Mouse (Mus musculus): Measurements from ENCODE around the gene Tmem108.

Gene Tmem108

DNA sequence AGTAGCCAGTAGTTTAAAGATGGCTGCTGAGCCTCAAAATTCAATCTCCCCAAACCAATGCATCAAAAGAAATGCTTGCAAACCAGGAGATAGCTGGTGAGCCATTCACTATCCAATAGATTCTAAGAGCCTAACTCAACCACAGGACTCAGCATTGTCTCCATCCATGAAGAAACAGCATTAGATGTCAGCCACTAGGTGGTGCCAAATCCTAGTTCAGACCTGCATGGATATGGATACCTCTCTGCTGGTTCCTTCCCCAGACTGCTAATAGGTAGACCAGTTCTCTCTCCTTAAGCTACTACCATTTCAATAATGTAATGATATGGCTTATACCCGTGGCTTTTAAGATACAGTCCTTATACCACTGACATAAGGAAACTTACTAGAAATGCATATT is 137.0 kb downstream of the Tmem108 start:
- peak; percentile 85 for DNase-seq

DNA sequence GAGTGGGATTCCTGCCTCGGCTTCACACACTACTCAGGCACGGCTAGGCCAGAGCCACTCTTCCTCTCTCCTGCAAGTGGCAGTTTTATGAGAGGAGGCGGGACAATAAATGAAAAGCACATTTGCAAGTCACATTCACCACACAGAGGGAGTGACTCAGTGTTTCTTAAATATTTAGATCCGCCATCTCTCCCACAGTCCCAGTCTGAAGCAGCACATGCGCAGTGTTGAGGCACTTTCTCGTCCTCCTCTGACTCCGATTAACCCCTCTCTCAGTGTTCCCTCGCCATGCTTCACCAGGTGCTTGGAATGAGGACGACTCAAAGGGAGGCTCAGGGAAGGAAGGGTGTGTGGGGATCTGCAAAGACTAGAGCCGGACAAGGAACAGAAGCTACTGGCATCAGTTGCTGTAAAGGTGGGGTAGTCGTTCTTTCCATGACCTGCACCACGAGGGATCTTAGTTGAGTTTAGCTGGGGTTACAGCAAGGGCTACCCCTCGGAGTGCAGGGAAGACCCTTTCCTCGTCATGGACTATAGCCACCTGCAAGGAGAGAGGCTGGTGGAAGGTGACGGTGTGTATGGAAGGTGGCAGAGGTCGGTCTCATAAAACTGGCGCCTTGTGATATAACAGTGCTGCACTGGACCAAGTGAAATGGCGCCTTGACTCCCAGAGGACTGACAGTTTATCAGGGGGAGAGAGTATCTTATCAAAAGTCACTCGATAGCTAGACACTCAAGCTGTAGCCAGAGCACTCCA is 137.9 kb downstream of the Tmem108 start:
- peak; percentile 72 for DNase-seq

DNA sequence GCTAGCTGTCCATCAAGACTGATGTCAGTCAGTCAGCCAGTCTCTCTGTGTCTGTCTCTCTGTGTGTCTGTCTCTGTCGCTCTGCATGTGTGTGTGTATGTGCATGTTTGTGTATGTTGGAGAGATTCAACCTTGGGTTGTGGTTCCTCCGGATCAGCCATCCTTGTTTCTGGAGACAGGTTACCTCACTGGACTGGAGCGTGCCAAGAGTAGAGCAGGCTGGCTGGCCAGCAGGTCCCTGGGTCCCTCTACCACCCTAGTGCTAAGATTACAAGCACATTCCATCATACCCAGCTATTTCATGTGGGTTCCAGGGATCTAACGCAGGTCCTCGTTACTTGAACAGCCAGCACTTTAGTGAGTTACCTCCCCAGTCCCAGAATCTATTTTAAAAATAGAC is 138.6 kb downstream of the Tmem108 start:
- no peak for DNase-seq

DNA sequence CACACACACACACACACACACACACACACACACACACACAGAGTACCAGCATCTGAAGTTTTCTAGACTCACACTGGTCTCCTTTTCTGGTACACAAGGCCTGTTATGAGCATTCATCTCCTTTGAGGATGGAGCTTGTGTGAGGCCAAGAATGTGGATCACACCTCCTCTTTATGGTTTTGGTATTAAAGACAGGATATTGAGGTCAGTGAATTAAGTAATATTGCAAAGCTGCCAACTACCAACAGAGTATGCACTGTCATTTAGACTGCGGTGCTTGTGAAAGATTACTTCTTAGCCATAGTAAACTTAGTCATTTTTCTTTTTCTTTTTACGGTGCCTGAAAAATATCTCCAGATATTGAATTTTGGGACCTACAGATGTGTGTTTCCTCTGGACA is 139.8 kb downstream of the Tmem108 start:
- DNase-seq: no peak

DNA sequence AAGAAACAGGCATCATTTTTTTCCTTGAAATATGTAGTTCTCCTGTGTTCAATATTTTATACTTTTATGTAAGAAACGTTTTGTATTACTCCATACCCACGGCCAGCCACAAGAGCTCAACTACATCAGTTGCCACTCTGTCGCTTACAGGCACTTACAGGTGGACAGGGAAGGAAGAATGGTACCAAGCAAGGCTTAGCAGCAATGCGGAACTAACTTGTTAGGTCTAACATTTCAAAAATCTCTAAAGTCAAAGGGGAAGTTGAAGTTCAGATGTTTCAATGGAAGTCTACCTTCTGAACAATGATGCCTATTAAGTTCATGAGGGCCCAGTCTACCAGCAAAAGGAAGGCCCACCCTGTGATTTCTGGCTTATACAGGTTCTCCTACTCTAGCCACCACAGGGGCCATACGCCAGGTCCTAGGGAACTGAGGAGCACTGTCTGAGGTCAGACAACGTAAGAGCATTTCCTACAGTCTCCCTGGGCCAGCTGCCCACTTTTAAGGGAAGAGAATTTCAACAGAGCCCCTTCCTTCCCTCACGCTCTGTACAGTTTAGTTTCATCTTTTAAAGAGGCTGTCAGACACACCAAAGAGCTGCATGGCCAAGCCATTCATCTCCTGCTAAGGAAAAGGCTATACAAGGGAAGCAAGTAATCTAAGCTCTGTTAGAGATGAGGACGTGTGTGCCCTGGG is 141.0 kb downstream of the Tmem108 start:
- DNase-seq: no peak

DNA sequence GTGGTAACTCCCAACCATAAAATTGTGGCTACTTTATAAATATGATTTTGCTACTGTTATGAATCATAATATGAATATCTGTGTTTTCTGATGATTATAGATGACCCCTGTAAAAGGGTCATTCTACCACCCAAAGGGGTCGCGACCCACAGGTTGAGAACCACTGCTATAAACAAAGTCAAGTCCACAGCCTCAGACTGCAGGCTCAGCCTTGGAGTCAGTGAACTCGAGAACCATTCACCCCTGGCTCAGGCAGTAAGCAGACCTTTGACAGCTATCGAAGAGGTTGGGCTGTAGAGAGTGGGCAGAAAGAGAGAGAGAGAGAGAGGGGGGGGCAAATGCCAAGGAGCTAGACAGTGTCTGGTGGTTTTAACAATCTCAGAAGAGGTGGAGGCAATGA is 147.4 kb downstream of the Tmem108 start:
- DNase-seq: no peak

DNA sequence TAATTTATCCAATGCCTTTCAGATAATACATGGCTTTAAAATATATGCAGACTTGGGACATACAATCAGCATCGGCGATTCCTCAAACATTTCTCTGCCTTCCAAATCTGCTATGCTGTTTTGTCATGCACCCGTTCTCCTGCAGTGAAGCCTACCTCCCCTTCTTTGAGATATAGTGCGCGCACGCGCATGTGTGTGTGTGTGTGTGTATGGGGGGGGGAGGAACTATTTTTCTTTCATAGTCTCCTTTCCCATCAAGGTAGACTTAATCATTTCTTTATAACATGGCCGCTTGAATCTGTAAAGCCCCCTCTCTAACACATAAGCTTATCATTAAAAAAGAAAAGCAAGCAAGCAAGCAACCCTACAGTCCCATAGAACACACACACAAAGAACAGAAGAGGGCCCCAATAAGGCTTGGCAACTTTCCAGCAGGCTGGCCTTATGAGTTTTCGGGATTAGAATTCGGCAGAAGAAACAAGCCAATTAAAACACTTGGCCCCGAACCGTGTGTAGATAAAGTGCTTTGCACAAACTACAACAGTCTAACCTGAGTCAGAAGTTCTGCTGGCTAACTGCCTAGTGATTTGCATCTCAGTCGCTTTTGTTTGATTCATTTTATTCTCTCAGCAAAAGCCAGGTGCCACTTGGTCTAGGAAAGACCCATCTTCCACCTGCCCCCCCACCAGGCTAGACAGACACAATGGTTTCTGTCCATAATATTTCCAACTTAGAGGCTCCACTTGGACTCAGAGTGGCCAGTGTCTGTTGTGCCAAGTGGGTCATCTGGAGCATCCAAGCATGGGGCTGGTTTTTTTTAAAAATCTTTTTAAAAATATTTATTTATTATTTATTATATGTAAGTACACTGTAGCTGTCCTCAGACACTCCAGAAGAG is 153.2 kb downstream of the Tmem108 start:
- DNase-seq: no peak

GRCm38 (mm10) chr9:103606056-103606455 is 155.6 kb downstream of the Tmem108 start:
- no peak for DNase-seq

GRCm38 (mm10) chr9:103603792-103604191 is 157.8 kb downstream of the Tmem108 start:
- no peak for DNase-seq

DNA sequence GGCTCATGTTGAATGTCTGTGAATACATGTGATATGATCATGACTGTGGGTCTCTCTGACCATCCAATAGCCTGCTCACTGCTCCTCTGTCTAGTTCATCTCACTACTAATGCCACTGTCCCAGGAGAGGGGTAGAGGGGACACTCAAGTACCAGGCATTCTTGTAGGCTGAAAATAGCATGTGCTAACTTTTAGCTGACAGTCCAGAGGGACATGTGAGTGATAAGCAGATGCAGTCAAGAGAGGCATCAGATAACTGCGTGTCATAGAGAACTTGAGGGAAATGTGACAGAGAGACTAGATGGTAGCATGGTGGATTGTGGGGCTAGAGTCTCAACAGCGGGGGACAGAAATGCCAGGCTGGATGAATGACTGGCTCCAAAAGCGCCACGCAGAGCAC is 159.8 kb downstream of the Tmem108 start:
- no peak for DNase-seq

DNA sequence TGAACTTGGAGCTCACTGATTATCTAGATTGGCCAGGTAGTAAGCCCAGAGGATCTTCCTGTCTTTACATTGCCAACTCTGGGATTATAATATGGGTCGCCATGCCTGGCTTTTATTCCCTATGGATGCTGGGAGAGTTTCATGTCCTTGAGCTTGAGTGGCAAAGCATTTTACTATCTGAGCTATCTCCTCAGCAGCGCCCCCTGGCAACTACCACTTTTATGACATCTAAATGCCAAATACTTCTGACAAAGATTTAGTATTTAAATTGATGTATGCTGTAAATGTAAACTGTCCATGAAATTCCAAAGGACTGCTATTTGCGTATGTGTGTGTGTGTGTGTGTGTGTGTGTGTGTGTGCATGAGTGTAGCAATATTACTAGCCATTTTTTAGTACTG is 160.8 kb downstream of the Tmem108 start:
- no peak for DNase-seq

DNA sequence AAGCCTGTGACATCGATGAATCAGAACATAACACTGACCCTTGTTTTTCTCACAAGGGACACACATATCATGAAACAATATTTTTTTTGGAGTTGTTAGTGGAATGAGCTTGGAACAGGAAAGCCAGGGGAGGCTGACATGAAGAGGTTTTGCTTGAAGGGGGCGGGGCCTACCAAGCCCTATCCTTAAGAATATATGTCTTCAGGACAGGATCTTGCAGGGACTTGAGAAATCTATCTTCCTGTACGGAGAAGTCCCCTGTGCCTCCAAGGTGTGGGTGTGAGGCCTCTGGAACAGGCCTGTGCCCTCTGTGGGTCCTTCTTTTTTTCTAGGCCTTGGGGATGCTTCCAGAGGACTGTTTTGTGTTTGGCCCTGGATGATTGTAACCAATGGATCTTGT is 161.7 kb downstream of the Tmem108 start:
- DNase-seq: no peak

GRCm38 (mm10) chr9:103597861-103598260 is 163.8 kb downstream of the Tmem108 start:
- DNase-seq: no peak

DNA sequence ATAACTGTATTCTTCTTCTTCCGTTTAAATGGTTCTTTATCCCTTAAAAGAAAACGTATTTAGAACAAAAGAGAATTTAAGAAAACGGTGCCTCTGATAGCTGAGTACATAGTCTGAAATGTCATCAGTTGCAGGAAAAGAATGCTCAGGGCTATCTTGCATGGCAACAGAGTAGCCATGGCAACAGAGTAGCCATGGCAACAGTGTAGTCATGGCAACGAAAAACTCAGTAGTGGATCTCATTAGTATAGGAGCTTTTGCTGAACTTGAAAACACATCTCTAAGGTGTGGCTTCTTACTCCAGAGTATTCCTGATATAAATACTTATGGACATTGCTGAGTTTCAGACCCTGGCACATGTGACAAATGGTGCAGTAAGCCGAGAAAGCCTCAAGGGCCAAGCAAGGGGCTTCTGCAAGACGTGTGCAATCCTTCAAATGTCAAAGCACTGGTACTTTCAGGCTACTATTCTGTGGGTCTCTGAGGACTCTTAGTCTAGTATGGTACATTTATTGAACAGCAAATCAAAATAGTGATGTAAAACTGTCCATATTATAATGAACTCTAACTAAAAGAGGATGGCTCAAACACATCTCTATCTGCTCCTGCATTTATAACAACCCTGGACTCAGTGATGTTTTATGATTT is 166.3 kb downstream of the Tmem108 start:
- peak; percentile 25 for DNase-seq

DNA sequence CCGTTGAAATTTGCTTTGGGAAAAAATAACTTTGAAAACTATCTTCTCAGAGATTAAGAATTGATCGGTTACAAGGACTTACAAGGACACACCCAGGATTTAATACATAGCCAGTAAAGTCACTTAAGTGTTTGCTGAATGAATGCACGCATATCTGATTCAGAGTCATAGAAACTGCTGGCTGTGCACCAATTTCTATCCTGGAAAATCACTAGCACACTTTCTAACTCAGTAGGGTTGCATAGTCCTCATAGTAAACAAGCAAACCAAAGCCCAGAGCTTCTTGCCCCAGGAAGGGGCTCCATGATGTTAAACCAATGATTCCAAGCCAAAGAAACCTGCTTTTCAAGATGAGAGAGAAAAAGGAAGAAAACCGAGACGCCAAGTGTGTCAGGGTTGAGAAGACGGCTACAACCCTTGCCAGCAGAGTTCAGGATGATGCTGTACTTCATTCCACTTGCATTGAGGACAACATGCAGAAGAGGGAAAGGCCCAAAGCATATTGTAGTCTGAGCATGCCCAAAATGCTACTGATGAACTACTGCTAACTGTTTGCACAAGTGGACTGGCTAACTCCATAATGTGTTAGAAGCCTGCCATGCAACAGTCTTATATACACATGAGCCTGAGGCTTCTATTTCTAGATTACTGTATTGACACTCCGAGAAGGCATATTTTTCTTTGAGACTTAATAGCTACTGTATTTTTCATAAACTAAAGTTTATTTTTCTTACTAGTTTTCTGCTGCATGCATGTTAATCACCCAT is 167.0 kb downstream of the Tmem108 start:
- DNase-seq: no peak

- no peak for DNase-seq
Observed at GRCm38 (mm10) chr9:103593079-103593478, 168.6 kb downstream of the Tmem108 start.

GRCm38 (mm10) chr9:103591962-103592361 is 169.7 kb downstream of the Tmem108 start:
- no peak for DNase-seq

DNA sequence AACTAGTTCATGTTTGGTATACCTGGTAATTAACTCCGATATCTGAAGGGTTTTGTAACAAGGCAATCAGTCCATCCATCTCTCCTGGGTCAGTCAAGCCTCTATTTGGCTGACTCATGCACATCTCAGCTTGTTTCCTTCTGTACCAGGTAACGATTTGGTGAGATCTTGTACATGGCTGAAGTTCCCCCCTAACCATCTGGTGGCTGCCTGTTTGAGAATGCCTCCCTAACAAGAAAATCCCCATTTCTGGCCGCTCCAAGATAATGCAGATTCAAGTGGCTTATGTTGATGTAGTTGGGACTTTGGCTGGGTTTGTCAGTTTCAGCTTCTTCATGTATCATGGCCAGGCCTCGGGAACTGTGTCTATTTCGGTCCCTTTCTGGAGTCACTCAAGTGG is 170.8 kb downstream of the Tmem108 start:
- DNase-seq: no peak

DNA sequence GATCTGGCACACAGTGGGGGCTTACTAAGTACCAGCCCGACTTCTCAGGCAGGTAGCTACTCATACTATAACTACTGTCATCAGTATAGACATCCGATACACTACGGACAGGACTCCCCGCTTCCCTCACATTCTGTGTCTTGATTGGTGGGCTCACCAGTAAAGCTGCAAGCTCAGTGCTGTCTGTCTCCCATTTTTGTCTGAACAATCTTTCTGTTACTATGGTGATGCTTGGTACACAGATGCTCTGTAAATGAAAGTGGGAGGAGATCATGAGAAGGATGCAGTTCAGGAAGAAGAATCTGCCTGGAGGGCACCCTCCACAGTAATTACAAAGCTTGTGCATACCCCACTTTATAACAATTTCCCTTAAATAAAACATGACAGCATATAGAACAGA is 176.8 kb downstream of the Tmem108 start:
- DNase-seq: no peak

- no peak for DNase-seq
Observed at GRCm38 (mm10) chr9:103582249-103582961, 179.2 kb downstream of the Tmem108 start.

- no peak for DNase-seq
Observed at GRCm38 (mm10) chr9:103580621-103581020, 181.0 kb downstream of the Tmem108 start.

DNA sequence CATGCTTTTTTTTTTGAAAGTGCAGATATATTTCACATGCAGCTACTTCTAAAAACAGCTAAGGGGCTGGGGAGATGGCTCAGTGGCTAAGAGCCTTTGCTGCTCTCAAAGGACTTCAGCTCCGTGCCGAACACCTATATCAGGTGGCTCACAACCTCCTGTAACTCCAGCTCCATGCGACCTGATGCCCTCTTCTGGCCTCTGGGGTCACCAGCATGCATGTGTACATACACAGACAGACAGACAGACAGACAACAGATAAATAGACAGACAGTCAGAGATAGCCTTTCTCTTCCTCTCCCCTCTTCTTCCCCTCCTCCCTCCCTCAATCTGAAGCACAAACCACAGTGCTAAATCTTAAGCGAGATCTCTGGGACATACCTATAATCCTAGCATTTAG is 181.5 kb downstream of the Tmem108 start:
- DNase-seq: no peak

Data from kidney, postnatal 10 days (tissue).